ENCODE assay signal across 8 mouse cellular contexts in genomic region chr11:103134221-103134620, GRCm38 (mm10). TPM values are rescaled to one million over a fixed set of nuclear protein-coding genes. Genes with fewer than 3 reads are reported as not detected.
DNase-seq lines count a peak whose midpoint lies in the region; ATAC-seq lines count a peak whose summit lies in the region.

No protein-coding gene starts in this region.

- H3K9ac ChIP-seq in neural tube, embryonic 12.5 days, result no peak overlapping the region
- peak overlapping the region; percentile 67 for H3K9ac ChIP-seq in intestine, embryonic 16.5 days (ENCODE audit: low read depth, low read length)
- no peak overlapping the region for H3K9ac ChIP-seq in stomach, embryonic 15.5 days

- ATAC-seq in erythroblast, adult 5-6 weeks (replicated peaks; ENCODE audit: low FRiP score, poor library complexity, severe bottlenecking), result no peak
- no peak for ATAC-seq in neural tube, embryonic 12.5 days (ENCODE audit: low FRiP score, low read depth)
- no peak for ATAC-seq in intestine, embryonic 16.5 days
- ATAC-seq in stomach, embryonic 15.5 days (ENCODE audit: insufficient read depth, low FRiP score, low read depth), result no peak

- 77% methylated on average over 3 of the region's 3 CpGs for WGBS in neural tube, embryonic 12.5 days
- WGBS in intestine, embryonic 16.5 days, result 75% methylated on average over 3 of the region's 3 CpGs
- 70% methylated on average over 3 of the region's 3 CpGs for WGBS in stomach, embryonic 15.5 days

- DNase-seq in neural tube, embryonic 10.5 days (ENCODE audit: extremely low spot score, low spot score), result no peak
- DNase-seq in thymus, postnatal 0 days (ENCODE audit: low spot score), result no peak
- no peak for DNase-seq in left cerebral cortex, adult 11 months (ENCODE audit: low spot score)

- H3K36me3 ChIP-seq in erythroblast, embryonic 14.5 days (ENCODE audit: control insufficient read depth), result peaks cover 45% of the 10 kb centered on the region
- H3K36me3 ChIP-seq in neural tube, embryonic 12.5 days, result peaks cover 7% of the 10 kb centered on the region; the same call in 1 of the 2 replicates
- no peaks in the 10 kb centered on the region; the same call in 1 of the 2 replicates for H3K36me3 ChIP-seq in intestine, embryonic 16.5 days (ENCODE audit: control insufficient read depth, insufficient read depth, low read length)
- peaks cover 6% of the 10 kb centered on the region; the same call in 1 of the 2 replicates for H3K36me3 ChIP-seq in stomach, embryonic 15.5 days

- no peaks in the 10 kb centered on the region for H3K27me3 ChIP-seq in erythroblast, embryonic 14.5 days (ENCODE audit: control insufficient read depth)
- no peaks in the 10 kb centered on the region for H3K27me3 ChIP-seq in neural tube, embryonic 12.5 days (replicated peaks)
- H3K27me3 ChIP-seq in intestine, embryonic 16.5 days (replicated peaks; ENCODE audit: control insufficient read depth, insufficient read depth, low read length), result no peaks in the 10 kb centered on the region
- H3K27me3 ChIP-seq in stomach, embryonic 15.5 days (replicated peaks), result no peaks in the 10 kb centered on the region

- no peaks in the 10 kb centered on the region for H3K9me3 ChIP-seq in erythroblast, embryonic 14.5 days (ENCODE audit: control insufficient read depth, low read length)
- H3K9me3 ChIP-seq in neural tube, embryonic 12.5 days, result no peaks in the 10 kb centered on the region
- no peaks in the 10 kb centered on the region for H3K9me3 ChIP-seq in intestine, embryonic 16.5 days (ENCODE audit: control insufficient read depth, low read length)
- no peaks in the 10 kb centered on the region for H3K9me3 ChIP-seq in stomach, embryonic 15.5 days

- no peak overlapping the region for H3K27ac ChIP-seq in neural tube, embryonic 12.5 days
- no peak overlapping the region for H3K27ac ChIP-seq in intestine, embryonic 16.5 days (ENCODE audit: low read length)
- peak overlapping the region; percentile 80; the same call in 1 of the 2 replicates for H3K27ac ChIP-seq in stomach, embryonic 15.5 days

- H3K4me2 ChIP-seq in neural tube, embryonic 12.5 days (replicated peaks), result peak overlapping the region; percentile 53
- H3K4me2 ChIP-seq in intestine, embryonic 16.5 days (ENCODE audit: low read depth, low read length), result peak overlapping the region; percentile 60; the same call in 1 of the 2 replicates
- H3K4me2 ChIP-seq in stomach, embryonic 15.5 days, result no peak overlapping the region

- H3K4me1 ChIP-seq in erythroblast, embryonic 14.5 days (ENCODE audit: control insufficient read depth), result peaks cover 58% of the 10 kb centered on the region
- H3K4me1 ChIP-seq in neural tube, embryonic 12.5 days, result peaks cover 20% of the 10 kb centered on the region
- H3K4me1 ChIP-seq in intestine, embryonic 16.5 days (ENCODE audit: control insufficient read depth, insufficient read depth, low read length), result peaks cover 24% of the 10 kb centered on the region
- peaks cover 24% of the 10 kb centered on the region for H3K4me1 ChIP-seq in stomach, embryonic 15.5 days

- H3K4me3 ChIP-seq in erythroblast, embryonic 14.5 days (replicated peaks), result peak overlapping the region; percentile 79
- H3K4me3 ChIP-seq in neural tube, embryonic 12.5 days, result no peak overlapping the region
- no peak overlapping the region for H3K4me3 ChIP-seq in intestine, embryonic 16.5 days (ENCODE audit: low read length)
- no peak overlapping the region for H3K4me3 ChIP-seq in stomach, embryonic 15.5 days (replicated peaks)

RNA-seq across cellular contexts. Expression of gene Hexim2, which starts 2.0 kb away (rescaled TPM):
- 2.5 and 3.4 TPM in 2 replicates for polyA plus RNA-seq in erythroblast, embryonic 14.5 days (2012)
- total RNA-seq in erythroblast, adult 5-6 weeks (2015; ENCODE audit: low replicate concordance), result 0.96 and 3.1 TPM in 2 replicates
- 2.4 and 9.5 TPM in 2 replicates for total RNA-seq in erythroblast, adult 5-6 weeks (2017; ENCODE audit: low replicate concordance)
- polyA plus RNA-seq in neural tube, embryonic 12.5 days (2016; fragmentation: Nextera tagmentation; extraction: Ambion mirVana), result 9.9 and 12.2 TPM in 2 replicates
- polyA plus RNA-seq in intestine, embryonic 16.5 days (2015; fragmentation: Nextera tagmentation; extraction: Ambion mirVana), result 5.8 TPM in 2 replicates
- 6.8 and 8.7 TPM in 2 replicates for polyA plus RNA-seq in stomach, embryonic 15.5 days (2015; fragmentation: Nextera tagmentation; extraction: Ambion mirVana)
- polyA plus RNA-seq in thymus, postnatal 0 days (2015; fragmentation: Nextera tagmentation; extraction: Ambion mirVana), result 6.9 and 8.9 TPM in 2 replicates

RNA-seq across cellular contexts. Expression of gene Hexim1, which starts 18.2 kb away (rescaled TPM):
- 7.6 and 7.7 TPM in 2 replicates for polyA plus RNA-seq in erythroblast, embryonic 14.5 days (2012)
- 14.8 and 15.9 TPM in 2 replicates for total RNA-seq in erythroblast, adult 5-6 weeks (2015; ENCODE audit: low replicate concordance)
- total RNA-seq in erythroblast, adult 5-6 weeks (2017; ENCODE audit: low replicate concordance), result 27.9 and 36.7 TPM in 2 replicates
- 2.9 and 3.0 TPM in 2 replicates for polyA plus RNA-seq in neural tube, embryonic 12.5 days (2016; fragmentation: Nextera tagmentation; extraction: Ambion mirVana)
- 4.2 and 4.6 TPM in 2 replicates for polyA plus RNA-seq in intestine, embryonic 16.5 days (2015; fragmentation: Nextera tagmentation; extraction: Ambion mirVana)
- polyA plus RNA-seq in stomach, embryonic 15.5 days (2015; fragmentation: Nextera tagmentation; extraction: Ambion mirVana), result 5.1 and 5.4 TPM in 2 replicates
- 4.9 and 5.9 TPM in 2 replicates for polyA plus RNA-seq in thymus, postnatal 0 days (2015; fragmentation: Nextera tagmentation; extraction: Ambion mirVana)

RNA-seq across cellular contexts. Expression of gene Acbd4, which starts 32.7 kb away (rescaled TPM):
- 67.7 and 78.7 TPM in 2 replicates for polyA plus RNA-seq in erythroblast, embryonic 14.5 days (2012)
- 6.7 and 15.3 TPM in 2 replicates for total RNA-seq in erythroblast, adult 5-6 weeks (2015; ENCODE audit: low replicate concordance)
- total RNA-seq in erythroblast, adult 5-6 weeks (2017; ENCODE audit: low replicate concordance), result 25.0 TPM in 2 replicates
- 6.6 and 10.1 TPM in 2 replicates for polyA plus RNA-seq in neural tube, embryonic 12.5 days (2016; fragmentation: Nextera tagmentation; extraction: Ambion mirVana)
- 30.4 and 32.5 TPM in 2 replicates for polyA plus RNA-seq in intestine, embryonic 16.5 days (2015; fragmentation: Nextera tagmentation; extraction: Ambion mirVana)
- 19.2 and 23.7 TPM in 2 replicates for polyA plus RNA-seq in stomach, embryonic 15.5 days (2015; fragmentation: Nextera tagmentation; extraction: Ambion mirVana)
- polyA plus RNA-seq in thymus, postnatal 0 days (2015; fragmentation: Nextera tagmentation; extraction: Ambion mirVana), result 22.0 and 23.5 TPM in 2 replicates

RNA-seq across cellular contexts. Expression of gene Plcd3, which starts 32.8 kb away (rescaled TPM):
- 0.06 and 0.17 TPM in 2 replicates for polyA plus RNA-seq in erythroblast, embryonic 14.5 days (2012)
- not detected in 2 replicates for total RNA-seq in erythroblast, adult 5-6 weeks (2015; ENCODE audit: low replicate concordance)
- total RNA-seq in erythroblast, adult 5-6 weeks (2017; ENCODE audit: low replicate concordance), result 0.70 and 1.0 TPM in 2 replicates
- 1.1 and 1.2 TPM in 2 replicates for polyA plus RNA-seq in neural tube, embryonic 12.5 days (2016; fragmentation: Nextera tagmentation; extraction: Ambion mirVana)
- polyA plus RNA-seq in intestine, embryonic 16.5 days (2015; fragmentation: Nextera tagmentation; extraction: Ambion mirVana), result 2.1 and 2.3 TPM in 2 replicates
- 3.5 and 3.6 TPM in 2 replicates for polyA plus RNA-seq in stomach, embryonic 15.5 days (2015; fragmentation: Nextera tagmentation; extraction: Ambion mirVana)
- 1.2 and 1.3 TPM in 2 replicates for polyA plus RNA-seq in thymus, postnatal 0 days (2015; fragmentation: Nextera tagmentation; extraction: Ambion mirVana)

RNA-seq across cellular contexts. Expression of gene Fmnl1, which starts 36.7 kb away (rescaled TPM):
- 0.20 and 0.39 TPM in 2 replicates for polyA plus RNA-seq in erythroblast, embryonic 14.5 days (2012)
- total RNA-seq in erythroblast, adult 5-6 weeks (2015; ENCODE audit: low replicate concordance), result 70.7 and 93.0 TPM in 2 replicates
- 8.6 and 16.9 TPM in 2 replicates for total RNA-seq in erythroblast, adult 5-6 weeks (2017; ENCODE audit: low replicate concordance)
- polyA plus RNA-seq in neural tube, embryonic 12.5 days (2016; fragmentation: Nextera tagmentation; extraction: Ambion mirVana), result 1.7 and 2.1 TPM in 2 replicates
- 2.2 and 2.3 TPM in 2 replicates for polyA plus RNA-seq in intestine, embryonic 16.5 days (2015; fragmentation: Nextera tagmentation; extraction: Ambion mirVana)
- 3.8 and 4.0 TPM in 2 replicates for polyA plus RNA-seq in stomach, embryonic 15.5 days (2015; fragmentation: Nextera tagmentation; extraction: Ambion mirVana)
- polyA plus RNA-seq in thymus, postnatal 0 days (2015; fragmentation: Nextera tagmentation; extraction: Ambion mirVana), result 56.9 and 59.8 TPM in 2 replicates
